Mouse (Mus musculus) lung, embryonic 14.5 days (tissue): ENCODE measurements at regions not wholly inside any gene's neighbourhood (a gene's known extent, or its start where the extent isn't known, plus 50 kb on each side); places are given as distances from the start of the nearest gene placed in this dataset.
"Not testable (repeated sequence)": the region's sequence is repeated elsewhere in the genome, so short reads cannot be mapped to it uniquely, and the experiment has no call there.

Experiments
- ATAC-seq: fragments of 200-750 bp; cut with Nextera tagmentation; 2 replicates; pipeline ENCODE4 v1.8.0; 2017; ENCODE audit warnings: mild to moderate bottlenecking, moderate TSS enrichment, moderate library complexity; ENCODE audit not compliant: insufficient read depth
- DNase-seq: peaks from one replicate; pipeline ENCODE4 v3.0.0-alpha.2; 2015
- H3K27ac ChIP-seq: fragments of 300-500 bp; sonication (generic); 2 replicates; pipeline ENCODE4 v1.5.1; 2014; ENCODE audit warnings: low read depth, mild to moderate bottlenecking, moderate library complexity
- H3K27me3 ChIP-seq: fragments of 300-500 bp; sonication (generic); 2 replicates; pipeline ENCODE4 v1.6.1; 2014; ENCODE audit warnings: low read length, control low read depth; ENCODE audit not compliant: insufficient read depth
- H3K36me3 ChIP-seq: fragments of 300-500 bp; sonication (generic); 2 replicates; pipeline ENCODE4 v1.6.1; 2014; ENCODE audit warnings: control low read depth; ENCODE audit not compliant: insufficient read depth
- H3K4me1 ChIP-seq: fragments of 300-500 bp; sonication (generic); 2 replicates; pipeline ENCODE4 v1.6.1; 2014; ENCODE audit warnings: antibody characterized with exemption, control low read depth; ENCODE audit not compliant: insufficient read depth
- H3K4me2 ChIP-seq: fragments of 300-500 bp; sonication (generic); 2 replicates; pipeline ENCODE4 v1.6.1; 2014; ENCODE audit warnings: mild to moderate bottlenecking
- H3K4me3 ChIP-seq: fragments of 300-500 bp; sonication (generic); 2 replicates; pipeline ENCODE4 v1.5.1; 2014; ENCODE audit warnings: low read depth, low read length
- H3K9ac ChIP-seq: fragments of 300-500 bp; sonication (generic); 2 replicates; pipeline ENCODE4 v1.6.1; 2014
- H3K9me3 ChIP-seq: fragments of 300-500 bp; sonication (generic); 2 replicates; pipeline ENCODE4 v1.6.1; 2016; ENCODE audit warnings: low read depth, low read length, control low read depth
- CTCF ChIP-seq: IDR thresholded peaks from 2 replicates; pipeline ENCODE4 v1.5.1; 2016; ENCODE audit warnings: antibody characterized with exemption, low read depth
- WGBS: fragments of 180-500 bp; shearing (Covaris S2); extraction: QIAGEN DNeasy Blood & Tissue Kit; methylation state at CpG from one replicate; pipeline ENCODE4 v1.1.7; 2014; 5-methylcytosine and 5-hydroxymethylcytosine counted together

GRCm38 (mm10) chr10:119082861-119083260 is 157.0 kb downstream of the Cand1 start:
- Histone ChIP-seq H3K36me3 (no peaks in the 10 kb centered on the region), H3K4me3 (no peak overlapping the region), H3K4me2 (no peak overlapping the region), H3K27me3 (no peaks in the 10 kb centered on the region), H3K9me3 (no peaks in the 10 kb centered on the region), H3K9ac (no peak overlapping the region), H3K4me1 (0 out of 2 replicates have a peak, but pooled peaks cover 4% of the 10 kb centered on the region), H3K27ac (no peak overlapping the region)
- no peak for ATAC-seq
- DNase-seq, result no peak
- WGBS, result 76% methylated on average over 2 of the region's 2 CpGs
- no peak for TF ChIP-seq CTCF

- ATAC-seq, result not testable (repeated sequence)
Observed at GRCm38 (mm10) chr10:119081766-119082165, 158.1 kb downstream of the Cand1 start.

GRCm38 (mm10) chr10:119076100-119076566 is 163.7 kb downstream of the Cand1 start:
- ATAC-seq (peak; percentile 72), DNase-seq (peak; percentile 78)
- Histone ChIP-seq H3K9ac (no peak overlapping the region), H3K4me3 (no peak overlapping the region), H3K27ac (peak overlapping the region; percentile 59), H3K4me2 (peak overlapping the region; percentile 43), H3K36me3 (no peaks in the 10 kb centered on the region), H3K9me3 (no peaks in the 10 kb centered on the region), H3K27me3 (no peaks in the 10 kb centered on the region), H3K4me1 (peaks cover 17% of the 10 kb centered on the region)
- TF ChIP-seq CTCF, result no peak
- under 1% methylated on average over 12 of the region's 12 CpGs for WGBS

More at GRCm38 (mm10) chr10:119081766-119082165, 158.1 kb downstream of the Cand1 start:
- not testable (repeated sequence) for H3K4me3 ChIP-seq, H3K36me3 ChIP-seq, DNase-seq, H3K9ac ChIP-seq, H3K4me1 ChIP-seq, H3K27me3 ChIP-seq, H3K27ac ChIP-seq, H3K4me2 ChIP-seq, H3K9me3 ChIP-seq
- 84% methylated on average over 3 of the region's 3 CpGs for WGBS

- H3K27ac ChIP-seq, result no peak overlapping the region
- no peak for ATAC-seq
- whole genome bisulfite sequencing, result 51% methylated on average over 15 of the region's 15 CpGs
- H3K27me3 ChIP-seq, result no peaks in the 10 kb centered on the region
- no peak overlapping the region for H3K4me3 ChIP-seq
- H3K9me3 ChIP-seq, result no peaks in the 10 kb centered on the region
- no peak overlapping the region for H3K9ac ChIP-seq
- no peak for DNase-seq
- 0 out of 2 replicates have a peak overlapping the region, but pooled peaks have one; percentile 8 for H3K4me2 ChIP-seq
- no peaks in the 10 kb centered on the region for H3K36me3 ChIP-seq
- H3K4me1 ChIP-seq, result peaks cover 17% of the 10 kb centered on the region
- TF ChIP-seq CTCF, result no peak
Observed at GRCm38 (mm10) chr10:119074887-119075286, 165.0 kb downstream of the Cand1 start.

GRCm38 (mm10) chr10:119073991-119074390 is 165.9 kb downstream of the Cand1 start:
- TF ChIP-seq CTCF, result no peak
- Histone ChIP-seq H3K9ac (no peak overlapping the region), H3K4me3 (no peak overlapping the region), H3K36me3 (no peaks in the 10 kb centered on the region), H3K4me2 (no peak overlapping the region), H3K9me3 (no peaks in the 10 kb centered on the region), H3K27me3 (no peaks in the 10 kb centered on the region), H3K4me1 (peaks cover 17% of the 10 kb centered on the region), H3K27ac (no peak overlapping the region)
- ATAC-seq, result no peak
- WGBS, result 96% methylated on average over 3 of the region's 3 CpGs
- DNase-seq, result no peak

- 23% methylated on average over 11 of the region's 11 CpGs for WGBS
- no peak for TF ChIP-seq CTCF
- Histone ChIP-seq H3K4me1 (no peaks in the 10 kb centered on the region), H3K9me3 (no peaks in the 10 kb centered on the region), H3K27me3 (no peaks in the 10 kb centered on the region; the same call in 1 of the 2 replicates), H3K4me2 (no peak overlapping the region), H3K4me3 (no peak overlapping the region), H3K27ac (no peak overlapping the region), H3K36me3 (no peaks in the 10 kb centered on the region), H3K9ac (no peak overlapping the region)
- ATAC-seq (peak; percentile 88), DNase-seq (peak; percentile 94)
Observed at GRCm38 (mm10) chr10:119069410-119069809, 170.4 kb downstream of the Cand1 start.

- no peak for DNase-seq
- no peaks in the 10 kb centered on the region for H3K9me3 ChIP-seq
- no peaks in the 10 kb centered on the region for H3K36me3 ChIP-seq
- no peak overlapping the region for H3K27ac ChIP-seq
- no peak overlapping the region for H3K4me3 ChIP-seq
- peak; percentile 17; the same call in 1 of the 2 replicates for TF ChIP-seq CTCF
- no peaks in the 10 kb centered on the region; the same call in 1 of the 2 replicates for H3K27me3 ChIP-seq
- no peak overlapping the region for H3K9ac ChIP-seq
- H3K4me2 ChIP-seq, result no peak overlapping the region
- no peak for ATAC-seq
- 70% methylated on average over 6 of the region's 6 CpGs for WGBS
- no peaks in the 10 kb centered on the region for H3K4me1 ChIP-seq
Observed at GRCm38 (mm10) chr10:119067838-119068237, 172.0 kb downstream of the Cand1 start.

GRCm38 (mm10) chr10:119067366-119067765 is 172.5 kb downstream of the Cand1 start:
- DNase-seq, result no peak
- TF ChIP-seq CTCF, result no peak
- no peak for ATAC-seq
- Histone ChIP-seq H3K4me3 (no peak overlapping the region), H3K27me3 (no peaks in the 10 kb centered on the region; the same call in 1 of the 2 replicates), H3K36me3 (no peaks in the 10 kb centered on the region), H3K4me1 (no peaks in the 10 kb centered on the region), H3K9me3 (no peaks in the 10 kb centered on the region), H3K9ac (no peak overlapping the region), H3K27ac (no peak overlapping the region), H3K4me2 (no peak overlapping the region)
- 92% methylated on average over 8 of the region's 8 CpGs for WGBS
